ENCODE assay signal across 1 mouse cellular context in genomic region chr10:80386735-80387471, GRCm38 (mm10).
TF ChIP-seq lines count a peak whose summit lies in the region.

No protein-coding gene starts in this region.

TF ChIP-seq in MEL, 35 proteins besides CTCF, POLR2A, EP300 and RAD21:
- TF ChIP-seq MAX (IDR thresholded peaks at IDR 0.05; ENCODE audit: low read length) (peak; percentile 45; the same call in 1 of the 2 replicates), USF1 (IDR thresholded peaks at IDR 0.05; ENCODE audit: low read depth, low read length) (no peak), SIN3A (IDR thresholded peaks at IDR 0.05; ENCODE audit: low read length) (peak; percentile 45; the same call in 1 of the 2 replicates)
